Mouse (Mus musculus) thymus, postnatal 14 days (tissue): ENCODE data around the gene Chst3.
"Not testable (repeated sequence)": the region's sequence is repeated elsewhere in the genome, so short reads cannot be mapped to it uniquely, and the experiment has no call there.

Experiments used
- DNase-seq: peaks from one replicate; pipeline ENCODE4 v3.0.0; 2021

Chst3 gene

GRCm38 (mm10) chr10:60196971-60197370, 22.1 kb downstream of the Chst3 start:
- DNase-seq: no peak

- no peak for DNase-seq
Observed at GRCm38 (mm10) chr10:60195087-60195486, 24.0 kb downstream of the Chst3 start.

GRCm38 (mm10) chr10:60193532-60194423, 25.3 kb downstream of the Chst3 start:
- DNase-seq: peak; percentile 61

- DNase-seq: peak; percentile 79
Observed at GRCm38 (mm10) chr10:60191796-60192195, 27.3 kb downstream of the Chst3 start.

- DNase-seq: no peak
Observed at GRCm38 (mm10) chr10:60189534-60190186, 29.4 kb downstream of the Chst3 start.

- DNase-seq: peak; percentile 30
Observed at GRCm38 (mm10) chr10:60186191-60186945, 32.7 kb downstream of the Chst3 start.

GRCm38 (mm10) chr10:60185023-60185709, 33.9 kb downstream of the Chst3 start:
- no peak for DNase-seq

- DNase-seq: not testable (repeated sequence)
Observed at GRCm38 (mm10) chr10:60175306-60175705, 43.8 kb downstream of the Chst3 start.

GRCm38 (mm10) chr10:60174506-60174905, 44.6 kb downstream of the Chst3 start:
- no peak for DNase-seq

GRCm38 (mm10) chr10:60173035-60173434, 46.0 kb downstream of the Chst3 start:
- DNase-seq: no peak

GRCm38 (mm10) chr10:60172306-60172705, 46.8 kb downstream of the Chst3 start:
- no peak for DNase-seq

- DNase-seq: no peak
Observed at GRCm38 (mm10) chr10:60171368-60171767, 47.7 kb downstream of the Chst3 start.

GRCm38 (mm10) chr10:60170326-60171089, 48.6 kb downstream of the Chst3 start:
- DNase-seq: no peak

- no peak for DNase-seq
Observed at GRCm38 (mm10) chr10:60168960-60169359, 50.1 kb downstream of the Chst3 start.

- DNase-seq: peak; percentile 65
Observed at GRCm38 (mm10) chr10:60168306-60168705, 50.8 kb downstream of the Chst3 start.

GRCm38 (mm10) chr10:60166068-60166467, 53.0 kb downstream of the Chst3 start:
- DNase-seq: no peak

- DNase-seq: no peak
Observed at GRCm38 (mm10) chr10:60164869-60165268, 54.2 kb downstream of the Chst3 start.

GRCm38 (mm10) chr10:60162973-60163255, 56.1 kb downstream of the Chst3 start:
- DNase-seq: no peak

- DNase-seq: not testable (repeated sequence)
Observed at GRCm38 (mm10) chr10:60162184-60162972, 56.7 kb downstream of the Chst3 start.

- not testable (repeated sequence) for DNase-seq
Observed at GRCm38 (mm10) chr10:60161397-60161796, 57.7 kb downstream of the Chst3 start.

GRCm38 (mm10) chr10:60158144-60158543, 60.9 kb downstream of the Chst3 start:
- DNase-seq: no peak
